Mouse (Mus musculus): ENCODE measurements at regions not wholly inside any gene's neighbourhood (a gene's known extent, or its start where the extent isn't known, plus 50 kb on each side); places are given as distances from the start of the nearest gene placed in this dataset.

DNA sequence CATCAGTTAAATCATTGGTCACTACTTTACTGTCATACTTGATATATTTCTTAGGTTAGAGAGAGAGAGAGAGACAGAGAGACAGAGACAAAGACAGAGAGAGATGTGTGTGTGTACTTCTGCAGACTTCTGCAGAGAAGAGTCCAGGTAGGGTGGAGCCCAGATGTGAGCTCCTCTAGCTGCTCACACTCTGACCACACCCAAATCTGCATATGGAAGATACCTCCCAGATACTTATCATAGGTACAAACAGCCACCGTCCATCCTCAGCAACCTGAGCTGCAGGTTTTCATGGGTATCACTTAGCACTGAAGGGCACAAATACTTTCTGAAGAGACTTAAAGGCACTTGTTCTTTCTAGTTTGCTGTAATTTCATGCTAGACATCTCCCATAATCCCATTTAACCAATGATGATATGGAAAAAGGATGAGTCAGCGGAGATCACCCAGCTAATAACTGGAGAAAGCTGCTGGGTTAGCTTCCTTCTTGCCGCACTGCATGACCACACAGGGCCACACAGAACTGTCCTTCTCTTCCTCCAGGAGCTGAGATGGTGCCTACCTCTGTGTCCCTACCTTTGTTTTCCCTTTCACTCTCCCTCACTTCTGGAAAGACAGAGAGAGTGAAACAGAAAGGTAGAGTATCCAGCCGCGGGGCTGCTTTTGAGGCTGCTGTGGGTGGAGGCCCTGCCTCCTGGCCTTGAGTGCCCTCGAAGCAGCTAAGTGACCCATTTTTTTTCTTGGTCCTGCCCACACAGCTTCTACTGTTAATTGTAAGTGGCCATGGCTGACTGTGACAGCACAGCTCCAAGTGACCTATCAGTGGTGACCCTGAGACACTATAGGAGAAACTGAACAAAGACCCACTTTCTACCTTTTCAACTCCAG lies 214.5 kb upstream of the Ankrd55 start:
- TF ChIP-seq POLR2A (IDR thresholded peaks at IDR 0.05; ENCODE audit: low read depth, low read length) (no peak), CTCF (IDR thresholded peaks at IDR 0.05; ENCODE audit: borderline replicate concordance, insufficient read depth, low read length) (no peak)
- Histone ChIP-seq H3K4me3 (ENCODE audit: insufficient read depth, low read length) (no peak overlapping the region), H3K27ac (ENCODE audit: insufficient read depth, low read length) (no peak overlapping the region), H3K4me1 (ENCODE audit: control insufficient read depth, insufficient read depth, low read length) (no peaks in the 10 kb centered on the region)

DNA sequence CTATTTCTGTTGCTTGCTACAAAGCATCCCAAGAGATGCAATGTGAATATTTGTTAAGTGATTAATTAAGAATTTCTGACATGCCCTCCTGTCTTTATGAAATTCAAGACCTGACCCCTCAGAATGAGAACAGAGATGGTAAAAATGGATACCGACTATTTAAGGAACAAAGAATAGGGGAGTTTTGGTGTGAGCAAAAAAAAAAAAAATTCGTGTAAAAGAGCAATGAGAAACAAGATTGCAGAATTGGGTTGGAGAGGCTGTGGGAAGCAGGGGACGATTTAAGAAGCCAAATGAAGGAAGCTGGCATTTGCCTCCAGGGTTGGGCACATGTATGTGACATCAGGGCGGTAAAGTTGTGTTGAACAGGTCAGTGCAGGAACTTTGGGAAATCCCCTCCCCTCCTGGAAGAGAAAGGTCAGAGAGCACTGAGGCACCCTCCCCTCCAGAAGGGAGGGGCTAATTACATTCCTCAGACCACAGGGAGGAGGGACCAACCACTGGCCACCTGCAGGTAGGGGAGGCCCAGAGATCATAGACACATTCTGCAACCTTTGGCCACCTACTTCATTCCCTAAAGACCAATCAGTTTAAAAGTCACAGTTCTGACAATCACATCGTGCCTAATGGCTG lies 212.3 kb upstream of the Ankrd55 start:
- Histone ChIP-seq H3K4me1 (ENCODE audit: control insufficient read depth, insufficient read depth, low read length) (no peaks in the 10 kb centered on the region), H3K27ac (ENCODE audit: insufficient read depth, low read length) (no peak overlapping the region), H3K4me3 (ENCODE audit: insufficient read depth, low read length) (no peak overlapping the region)
- TF ChIP-seq POLR2A (IDR thresholded peaks at IDR 0.05; ENCODE audit: low read depth, low read length) (no peak), CTCF (IDR thresholded peaks at IDR 0.05; ENCODE audit: borderline replicate concordance, insufficient read depth, low read length) (no peak)

- no peaks in the 10 kb centered on the region for H3K4me1 ChIP-seq (ENCODE audit: control insufficient read depth, insufficient read depth, low read length)
- TF ChIP-seq CTCF (IDR thresholded peaks at IDR 0.05; ENCODE audit: borderline replicate concordance, insufficient read depth, low read length) (no peak), POLR2A (IDR thresholded peaks at IDR 0.05; ENCODE audit: low read depth, low read length) (no peak)
- H3K27ac ChIP-seq (ENCODE audit: insufficient read depth, low read length): no peak overlapping the region
- H3K4me3 ChIP-seq (ENCODE audit: insufficient read depth, low read length): no peak overlapping the region
Observed at GRCm38 (mm10) chr13:112078088-112078487, 210.2 kb upstream of the Ankrd55 start.

- Histone ChIP-seq H3K4me3 (ENCODE audit: insufficient read depth, low read length) (no peak overlapping the region), H3K27ac (ENCODE audit: insufficient read depth, low read length) (no peak overlapping the region), H3K4me1 (ENCODE audit: control insufficient read depth, insufficient read depth, low read length) (no peaks in the 10 kb centered on the region)
- TF ChIP-seq POLR2A (IDR thresholded peaks at IDR 0.05; ENCODE audit: low read depth, low read length) (no peak), CTCF (IDR thresholded peaks at IDR 0.05; ENCODE audit: borderline replicate concordance, insufficient read depth, low read length) (no peak)
Observed at GRCm38 (mm10) chr13:112081935-112082334, 206.3 kb upstream of the Ankrd55 start.

- H3K4me1 ChIP-seq (ENCODE audit: control insufficient read depth, insufficient read depth, low read length): no peaks in the 10 kb centered on the region
- no peak overlapping the region for H3K27ac ChIP-seq (ENCODE audit: insufficient read depth, low read length)
- TF ChIP-seq CTCF (IDR thresholded peaks at IDR 0.05; ENCODE audit: borderline replicate concordance, insufficient read depth, low read length) (no peak), POLR2A (IDR thresholded peaks at IDR 0.05; ENCODE audit: low read depth, low read length) (no peak)
- H3K4me3 ChIP-seq (ENCODE audit: insufficient read depth, low read length): no peak overlapping the region
Observed at GRCm38 (mm10) chr13:112084484-112085278, 203.6 kb upstream of the Ankrd55 start.

GRCm38 (mm10) chr13:112088312-112088771 lies 199.9 kb upstream of the Ankrd55 start:
- H3K4me3 ChIP-seq (ENCODE audit: insufficient read depth, low read length): no peak overlapping the region

DNA sequence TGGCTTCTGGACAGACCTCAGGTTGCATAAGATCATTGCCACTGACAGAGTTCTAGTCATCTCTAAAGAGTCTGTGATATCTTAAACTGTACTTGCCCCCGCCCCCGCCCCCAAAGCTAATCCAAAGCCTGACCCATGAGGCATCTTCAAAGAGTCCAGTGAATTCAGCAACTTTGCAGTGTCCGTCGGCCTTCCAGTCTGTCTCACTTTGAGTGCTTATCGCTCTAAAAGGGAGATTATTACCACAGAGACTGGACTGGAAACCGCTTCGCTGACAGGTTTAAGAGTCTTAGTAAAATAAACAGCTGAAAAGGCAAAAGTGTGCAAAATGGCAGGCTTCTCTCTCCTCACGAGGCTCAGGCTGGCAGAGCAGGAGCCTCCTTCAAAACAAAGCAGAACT lies 197.5 kb upstream of the Ankrd55 start:
- no peak for TF ChIP-seq POLR2A (IDR thresholded peaks at IDR 0.05; ENCODE audit: low read depth, low read length)
- TF ChIP-seq CTCF (IDR thresholded peaks at IDR 0.05; ENCODE audit: borderline replicate concordance, insufficient read depth, low read length): no peak
- Histone ChIP-seq H3K4me1 (ENCODE audit: control insufficient read depth, insufficient read depth, low read length) (no peaks in the 10 kb centered on the region), H3K4me3 (ENCODE audit: insufficient read depth, low read length) (no peak overlapping the region), H3K27ac (ENCODE audit: insufficient read depth, low read length) (no peak overlapping the region)

More at GRCm38 (mm10) chr13:112088312-112088771, 199.9 kb upstream of the Ankrd55 start:
- Histone ChIP-seq H3K4me1 (ENCODE audit: control insufficient read depth, insufficient read depth, low read length) (no peaks in the 10 kb centered on the region), H3K27ac (ENCODE audit: insufficient read depth, low read length) (no peak overlapping the region)
- TF ChIP-seq CTCF (IDR thresholded peaks at IDR 0.05; ENCODE audit: borderline replicate concordance, insufficient read depth, low read length) (no peak), POLR2A (IDR thresholded peaks at IDR 0.05; ENCODE audit: low read depth, low read length) (no peak)

GRCm38 (mm10) chr13:112095595-112096139 lies 192.6 kb upstream of the Ankrd55 start:
- H3K4me3 ChIP-seq (ENCODE audit: insufficient read depth, low read length): no peak overlapping the region
- H3K4me1 ChIP-seq (ENCODE audit: control insufficient read depth, insufficient read depth, low read length): no peaks in the 10 kb centered on the region
- H3K27ac ChIP-seq (ENCODE audit: insufficient read depth, low read length): no peak overlapping the region
- TF ChIP-seq CTCF (IDR thresholded peaks at IDR 0.05; ENCODE audit: borderline replicate concordance, insufficient read depth, low read length) (no peak), POLR2A (IDR thresholded peaks at IDR 0.05; ENCODE audit: low read depth, low read length) (no peak)

- no peak overlapping the region for H3K27ac ChIP-seq (ENCODE audit: insufficient read depth, low read length)
- peak overlapping the region; percentile 18; the same call in 1 of the 2 replicates for H3K4me3 ChIP-seq (ENCODE audit: insufficient read depth, low read length)
- TF ChIP-seq POLR2A (IDR thresholded peaks at IDR 0.05; ENCODE audit: low read depth, low read length) (no peak), CTCF (IDR thresholded peaks at IDR 0.05; ENCODE audit: borderline replicate concordance, insufficient read depth, low read length) (no peak)
- no peaks in the 10 kb centered on the region for H3K4me1 ChIP-seq (ENCODE audit: control insufficient read depth, insufficient read depth, low read length)
Observed at GRCm38 (mm10) chr13:112099953-112100591, 188.2 kb upstream of the Ankrd55 start.

All from embryonic fibroblast, embryonic 13.5 days (primary cell).